Mouse (Mus musculus): ENCODE data around the gene Morn5. TPM values are rescaled to one million over a fixed set of nuclear protein-coding genes. Genes with fewer than 3 reads are reported as not detected.
A peak's percentile ranks its signal among the peaks of the same experiment; 100 is the strongest.

Morn5 gene
- total and polyA plus RNA-seq, 2 experiments from 2014 or later = 3.4 TPM; not detected in 1

- TF ChIP-seq CTCF (IDR thresholded peaks at IDR 0.05; ENCODE audit: low read depth) = no peak
- DNase-seq (ENCODE audit: low spot score) (no peak), ATAC-seq (no peak)
- Histone ChIP-seq H3K4me3 (ENCODE audit: low read length) (no peak overlapping the region), H3K4me1 (ENCODE audit: insufficient read depth, low read length) (no peaks in the 10 kb centered on the region), H3K36me3 (ENCODE audit: insufficient read depth, low read length) (no peaks in the 10 kb centered on the region), H3K9me3 (ENCODE audit: low read length) (no peaks in the 10 kb centered on the region), H3K27me3 (ENCODE audit: insufficient read depth, low read length) (no peaks in the 10 kb centered on the region), H3K9ac (replicated peaks; ENCODE audit: low read length) (no peak overlapping the region), H3K4me2 (ENCODE audit: low read depth, low read length) (no peak overlapping the region), H3K27ac (no peak overlapping the region)
- WGBS = 74% methylated on average over 9 of the region's 9 CpGs
Observed at GRCm38 (mm10) chr2:36082802-36083580, 33.7 kb downstream of the Morn5 start.

- H3K9me3 ChIP-seq (ENCODE audit: low read length) = no peaks in the 10 kb centered on the region
- no peaks in the 10 kb centered on the region for H3K36me3 ChIP-seq (ENCODE audit: insufficient read depth, low read length)
- TF ChIP-seq CTCF (IDR thresholded peaks at IDR 0.05; ENCODE audit: low read depth) = no peak
- ATAC-seq (no peak), DNase-seq (ENCODE audit: low spot score) (no peak)
- no peak overlapping the region for H3K9ac ChIP-seq (replicated peaks; ENCODE audit: low read length)
- no peak overlapping the region for H3K27ac ChIP-seq
- no peak overlapping the region for H3K4me3 ChIP-seq (ENCODE audit: low read length)
- no peaks in the 10 kb centered on the region for H3K4me1 ChIP-seq (ENCODE audit: insufficient read depth, low read length)
- peaks cover 9% of the 10 kb centered on the region; the same call in 1 of the 2 replicates for H3K27me3 ChIP-seq (ENCODE audit: insufficient read depth, low read length)
- WGBS = 81% methylated on average over 1 of the region's 1 CpGs
- no peak overlapping the region for H3K4me2 ChIP-seq (ENCODE audit: low read depth, low read length)
Observed at GRCm38 (mm10) chr2:36085041-36085440, 35.8 kb downstream of the Morn5 start.

- H3K36me3 ChIP-seq (ENCODE audit: insufficient read depth, low read length) = no peaks in the 10 kb centered on the region
- H3K4me1 ChIP-seq (ENCODE audit: insufficient read depth, low read length) = peaks cover 8% of the 10 kb centered on the region
- no peak for TF ChIP-seq CTCF (IDR thresholded peaks at IDR 0.05; ENCODE audit: low read depth)
- ATAC-seq (no peak), DNase-seq (ENCODE audit: low spot score) (no peak)
- no peak overlapping the region for H3K27ac ChIP-seq
- peaks cover 46% of the 10 kb centered on the region for H3K27me3 ChIP-seq (ENCODE audit: insufficient read depth, low read length)
- no peaks in the 10 kb centered on the region for H3K9me3 ChIP-seq (ENCODE audit: low read length)
- 23% methylated on average over 3 of the region's 3 CpGs for WGBS
- H3K9ac ChIP-seq (replicated peaks; ENCODE audit: low read length) = no peak overlapping the region
- H3K4me3 ChIP-seq (ENCODE audit: low read length) = no peak overlapping the region
- H3K4me2 ChIP-seq (ENCODE audit: low read depth, low read length) = no peak overlapping the region
Observed at GRCm38 (mm10) chr2:36089190-36089589, 39.9 kb downstream of the Morn5 start.

- peak overlapping the region; percentile 68 for H3K4me2 ChIP-seq (ENCODE audit: low read depth, low read length)
- peak; percentile 55 for ATAC-seq
Observed at GRCm38 (mm10) chr2:36090853-36091741, 41.8 kb downstream of the Morn5 start.

GRCm38 (mm10) chr2:36092748-36093147 is 43.5 kb downstream of the Morn5 start:
- TF ChIP-seq CTCF (IDR thresholded peaks at IDR 0.05; ENCODE audit: low read depth) = no peak
- Histone ChIP-seq H3K9ac (replicated peaks; ENCODE audit: low read length) (no peak overlapping the region), H3K4me1 (ENCODE audit: insufficient read depth, low read length) (peaks cover 8% of the 10 kb centered on the region), H3K27ac (no peak overlapping the region), H3K27me3 (ENCODE audit: insufficient read depth, low read length) (peaks cover 82% of the 10 kb centered on the region), H3K4me2 (ENCODE audit: low read depth, low read length) (no peak overlapping the region), H3K4me3 (ENCODE audit: low read length) (no peak overlapping the region), H3K36me3 (ENCODE audit: insufficient read depth, low read length) (no peaks in the 10 kb centered on the region), H3K9me3 (ENCODE audit: low read length) (no peaks in the 10 kb centered on the region)
- WGBS = 3% methylated on average over 4 of the region's 4 CpGs
- ATAC-seq = no peak
- no peak for DNase-seq (ENCODE audit: low spot score)

More at GRCm38 (mm10) chr2:36090853-36091741, 41.8 kb downstream of the Morn5 start:
- Histone ChIP-seq H3K36me3 (ENCODE audit: insufficient read depth, low read length) (no peaks in the 10 kb centered on the region), H3K9me3 (ENCODE audit: low read length) (no peaks in the 10 kb centered on the region), H3K9ac (replicated peaks; ENCODE audit: low read length) (no peak overlapping the region), H3K27me3 (ENCODE audit: insufficient read depth, low read length) (peaks cover 65% of the 10 kb centered on the region), H3K27ac (no peak overlapping the region), H3K4me3 (ENCODE audit: low read length) (peak overlapping the region; percentile 36), H3K4me1 (ENCODE audit: insufficient read depth, low read length) (peaks cover 8% of the 10 kb centered on the region)
- 3% methylated on average over 69 of the region's 70 CpGs for WGBS
- TF ChIP-seq CTCF (IDR thresholded peaks at IDR 0.05; ENCODE audit: low read depth) = no peak
- no peak for DNase-seq (ENCODE audit: low spot score)

- DNase-seq (ENCODE audit: low spot score) (no peak), ATAC-seq (no peak)
- Histone ChIP-seq H3K9ac (replicated peaks; ENCODE audit: low read length) (no peak overlapping the region), H3K9me3 (ENCODE audit: low read length) (no peaks in the 10 kb centered on the region), H3K27me3 (ENCODE audit: insufficient read depth, low read length) (peaks cover 87% of the 10 kb centered on the region), H3K36me3 (ENCODE audit: insufficient read depth, low read length) (no peaks in the 10 kb centered on the region), H3K4me2 (ENCODE audit: low read depth, low read length) (no peak overlapping the region), H3K27ac (no peak overlapping the region), H3K4me3 (ENCODE audit: low read length) (no peak overlapping the region), H3K4me1 (ENCODE audit: insufficient read depth, low read length) (peaks cover 8% of the 10 kb centered on the region)
- TF ChIP-seq CTCF (IDR thresholded peaks at IDR 0.05; ENCODE audit: low read depth) = no peak
- WGBS = 17% methylated on average over 7 of the region's 7 CpGs
Observed at GRCm38 (mm10) chr2:36093301-36093700, 44.0 kb downstream of the Morn5 start.
